Mouse (Mus musculus): ENCODE results near the gene Tex14. TPM values are rescaled to one million over a fixed set of nuclear protein-coding genes. Genes with fewer than 3 reads are reported as not detected.
"Not testable (repeated sequence)": the region's sequence is repeated elsewhere in the genome, so short reads cannot be mapped to it uniquely, and the experiment has no call there.

Gene Tex14
- polyA plus RNA-seq, 1 experiment from 2014 or later, result not detected

- no peaks in the 10 kb centered on the region for H3K9me3 ChIP-seq (replicated peaks)
- H3K27me3 ChIP-seq (ENCODE audit: low read depth, poor library complexity, severe bottlenecking), result no peaks in the 10 kb centered on the region
- peak; percentile 96 for DNase-seq (ENCODE audit: low spot score)
- peak overlapping the region; percentile 63 for H3K4me3 ChIP-seq
- peaks cover 6% of the 10 kb centered on the region for H3K4me1 ChIP-seq
- peaks cover 25% of the 10 kb centered on the region for H3K36me3 ChIP-seq
- 2% methylated on average over 57 of the region's 58 CpGs for WGBS
- H3K27ac ChIP-seq (replicated peaks), result peak overlapping the region; percentile 93
Observed at GRCm38 (mm10) chr11:87404111-87404853, 583 bp upstream of the Tex14 start.

GRCm38 (mm10) chr11:87413412-87413811 is 8.5 kb downstream of the Tex14 start:
- not testable (repeated sequence) for H3K27me3 ChIP-seq (ENCODE audit: low read depth, poor library complexity, severe bottlenecking); H3K4me3 ChIP-seq; DNase-seq (ENCODE audit: low spot score); H3K4me1 ChIP-seq; H3K36me3 ChIP-seq; H3K9me3 ChIP-seq (replicated peaks); H3K27ac ChIP-seq (replicated peaks)
- 66% methylated on average over 3 of the region's 3 CpGs for WGBS

DNA sequence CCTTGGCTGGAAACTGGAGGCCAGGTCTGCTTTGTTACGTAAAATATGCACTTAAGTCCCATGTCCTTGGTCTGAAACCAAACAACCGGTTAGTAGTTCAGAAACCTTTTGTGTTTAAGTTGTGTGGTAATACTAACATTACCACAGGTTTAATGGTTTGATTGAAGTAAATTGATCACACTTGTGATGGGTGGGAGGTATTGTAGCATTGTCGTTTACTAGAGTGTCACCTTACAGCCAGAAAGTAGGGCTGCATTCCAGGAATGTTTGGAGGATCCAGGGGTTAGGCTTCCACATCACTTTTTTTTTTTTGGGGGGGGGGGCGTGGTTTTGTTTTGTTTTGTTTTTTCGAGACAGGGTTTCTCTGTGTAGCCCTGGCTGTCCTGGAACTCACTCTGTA is 11.3 kb downstream of the Tex14 start:
- Histone ChIP-seq H3K4me1 (no peaks in the 10 kb centered on the region), H3K36me3 (no peaks in the 10 kb centered on the region), H3K4me3 (no peak overlapping the region), H3K27ac (replicated peaks) (no peak overlapping the region), H3K9me3 (replicated peaks) (no peaks in the 10 kb centered on the region), H3K27me3 (ENCODE audit: low read depth, poor library complexity, severe bottlenecking) (no peaks in the 10 kb centered on the region)
- WGBS, result 64% methylated on average over 5 of the region's 5 CpGs
- DNase-seq (ENCODE audit: low spot score), result no peak

DNA sequence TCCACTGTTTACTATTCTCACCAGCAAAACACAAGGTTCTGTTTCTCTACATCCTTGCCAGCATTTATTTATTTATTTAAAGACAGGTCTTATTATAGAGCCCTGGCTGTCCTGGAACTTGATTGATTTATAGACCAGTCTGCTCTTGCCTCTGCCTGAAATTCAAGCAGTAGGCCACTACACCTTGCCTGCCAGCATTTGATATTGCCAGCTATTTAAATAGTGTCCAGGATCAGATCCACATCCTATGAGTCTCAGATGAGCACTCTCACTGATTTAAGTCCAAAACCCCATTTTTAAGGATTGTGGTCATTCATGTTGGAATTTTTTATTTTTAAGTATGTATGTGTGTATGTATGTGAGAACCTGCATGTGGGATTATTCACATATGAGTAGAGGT is 16.0 kb downstream of the Tex14 start:
- H3K4me1 ChIP-seq, result peaks cover 10% of the 10 kb centered on the region
- no peak overlapping the region for H3K27ac ChIP-seq (replicated peaks)
- H3K9me3 ChIP-seq (replicated peaks), result no peaks in the 10 kb centered on the region
- no peak for DNase-seq (ENCODE audit: low spot score)
- H3K27me3 ChIP-seq (ENCODE audit: low read depth, poor library complexity, severe bottlenecking), result no peaks in the 10 kb centered on the region
- H3K4me3 ChIP-seq, result no peak overlapping the region
- no peaks in the 10 kb centered on the region for H3K36me3 ChIP-seq

- WGBS, result 40% methylated on average over 6 of the region's 6 CpGs
- Histone ChIP-seq H3K4me1 (peaks cover 13% of the 10 kb centered on the region), H3K4me3 (peak overlapping the region; percentile 49), H3K27me3 (ENCODE audit: low read depth, poor library complexity, severe bottlenecking) (no peaks in the 10 kb centered on the region), H3K36me3 (no peaks in the 10 kb centered on the region), H3K9me3 (replicated peaks) (no peaks in the 10 kb centered on the region), H3K27ac (replicated peaks) (peak overlapping the region; percentile 96)
- DNase-seq (ENCODE audit: low spot score), result peak; percentile 35
Observed at GRCm38 (mm10) chr11:87421760-87422201, 16.9 kb downstream of the Tex14 start.

- Histone ChIP-seq H3K9me3 (replicated peaks) (no peaks in the 10 kb centered on the region), H3K36me3 (no peaks in the 10 kb centered on the region), H3K27me3 (ENCODE audit: low read depth, poor library complexity, severe bottlenecking) (no peaks in the 10 kb centered on the region), H3K4me3 (peak overlapping the region; percentile 49), H3K27ac (replicated peaks) (peak overlapping the region; percentile 96), H3K4me1 (peaks cover 16% of the 10 kb centered on the region)
- peak; percentile 77 for DNase-seq (ENCODE audit: low spot score)
- WGBS, result under 1% methylated on average over 26 of the region's 26 CpGs
Observed at GRCm38 (mm10) chr11:87422511-87423340, 17.9 kb downstream of the Tex14 start.

GRCm38 (mm10) chr11:87423551-87424325 is 18.9 kb downstream of the Tex14 start:
- H3K9me3 ChIP-seq (replicated peaks), result no peaks in the 10 kb centered on the region
- DNase-seq (ENCODE audit: low spot score), result no peak
- no peaks in the 10 kb centered on the region for H3K36me3 ChIP-seq
- peaks cover 16% of the 10 kb centered on the region for H3K4me1 ChIP-seq
- no peaks in the 10 kb centered on the region for H3K27me3 ChIP-seq (ENCODE audit: low read depth, poor library complexity, severe bottlenecking)
- no peak overlapping the region for H3K4me3 ChIP-seq
- no peak overlapping the region for H3K27ac ChIP-seq (replicated peaks)
- 50% methylated on average over 6 of the region's 6 CpGs for WGBS

- Histone ChIP-seq H3K4me1 (peaks cover 16% of the 10 kb centered on the region), H3K27ac (replicated peaks) (peak overlapping the region; percentile 95), H3K36me3 (no peaks in the 10 kb centered on the region), H3K4me3 (peak overlapping the region; percentile 53), H3K27me3 (ENCODE audit: low read depth, poor library complexity, severe bottlenecking) (no peaks in the 10 kb centered on the region), H3K9me3 (replicated peaks) (no peaks in the 10 kb centered on the region)
- WGBS, result 1% methylated on average over 7 of the region's 7 CpGs
- no peak for DNase-seq (ENCODE audit: low spot score)
Observed at GRCm38 (mm10) chr11:87426121-87426449, 21.2 kb downstream of the Tex14 start.

- Histone ChIP-seq H3K4me1 (peaks cover 16% of the 10 kb centered on the region), H3K4me3 (peak overlapping the region; percentile 53), H3K27ac (replicated peaks) (peak overlapping the region; percentile 95)
- peak; percentile 73 for DNase-seq (ENCODE audit: low spot score)
- H3K9me3 ChIP-seq (replicated peaks); H3K27me3 ChIP-seq (ENCODE audit: low read depth, poor library complexity, severe bottlenecking); H3K36me3 ChIP-seq: not testable (repeated sequence)
- 2% methylated on average over 24 of the region's 24 CpGs for WGBS
Observed at GRCm38 (mm10) chr11:87426450-87427250, 21.8 kb downstream of the Tex14 start.

GRCm38 (mm10) chr11:87427273-87428050 is 22.6 kb downstream of the Tex14 start:
- no peak for DNase-seq (ENCODE audit: low spot score)
- Histone ChIP-seq H3K4me1 (peaks cover 10% of the 10 kb centered on the region), H3K27me3 (ENCODE audit: low read depth, poor library complexity, severe bottlenecking) (no peaks in the 10 kb centered on the region), H3K36me3 (no peaks in the 10 kb centered on the region), H3K9me3 (replicated peaks) (no peaks in the 10 kb centered on the region), H3K27ac (replicated peaks) (no peak overlapping the region), H3K4me3 (no peak overlapping the region)
- 74% methylated on average over 1 of the region's 1 CpGs for WGBS

- Histone ChIP-seq H3K27ac (replicated peaks) (no peak overlapping the region), H3K27me3 (ENCODE audit: low read depth, poor library complexity, severe bottlenecking) (no peaks in the 10 kb centered on the region), H3K4me3 (no peak overlapping the region), H3K4me1 (peaks cover 11% of the 10 kb centered on the region), H3K36me3 (no peaks in the 10 kb centered on the region), H3K9me3 (replicated peaks) (no peaks in the 10 kb centered on the region)
- no peak for DNase-seq (ENCODE audit: low spot score)
- WGBS, result 75% methylated on average over 2 of the region's 2 CpGs
Observed at GRCm38 (mm10) chr11:87428051-87428673, 23.3 kb downstream of the Tex14 start.
